Mouse (Mus musculus): ENCODE data around the gene Ciao2b. TPM values are rescaled to one million over a fixed set of nuclear protein-coding genes. Genes with fewer than 3 reads are reported as not detected.

Ciao2b gene
- polyA plus RNA-seq, 1 experiment from 2014 or later, result 94.4 TPM

DNA sequence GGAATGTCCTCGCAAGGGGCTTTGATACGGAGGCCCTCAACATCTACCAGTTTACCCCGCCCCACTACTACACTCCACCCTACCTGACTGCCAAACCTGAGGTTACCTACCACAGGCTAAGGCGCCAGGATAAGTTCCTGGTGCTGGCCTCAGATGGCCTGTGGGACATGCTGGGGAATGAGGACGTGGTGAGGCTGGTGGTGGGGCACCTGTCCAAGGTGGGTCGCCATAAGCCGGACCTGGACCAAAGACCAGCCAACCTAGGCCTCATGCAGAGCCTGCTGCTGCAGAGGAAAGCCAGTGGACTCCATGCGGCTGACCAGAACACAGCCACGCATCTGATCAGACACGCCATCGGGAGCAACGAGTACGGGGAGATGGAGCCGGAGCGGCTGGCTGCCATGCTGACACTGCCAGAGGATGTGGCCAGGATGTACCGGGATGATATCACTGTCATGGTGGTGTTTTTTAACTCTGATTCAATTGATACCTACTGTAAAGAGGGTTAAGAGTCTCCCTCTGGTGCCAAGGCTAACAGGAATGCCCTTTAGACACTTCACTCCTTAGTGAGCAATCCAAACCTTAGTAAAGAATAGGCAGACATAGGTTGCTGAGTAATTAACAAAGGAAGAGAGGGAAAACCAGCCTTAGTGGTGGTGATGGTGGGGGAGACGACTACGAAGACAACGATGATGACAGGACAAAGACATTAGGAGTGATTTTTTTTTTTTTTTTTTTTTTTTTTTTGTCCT is 47.0 kb downstream of the Ciao2b start:
- Histone ChIP-seq H3K4me1 (ENCODE audit: control insufficient read depth, insufficient read depth, low read length) (peaks cover 23% of the 10 kb centered on the region; the same call in 1 of the 2 replicates), H3K4me2 (replicated peaks; ENCODE audit: low read depth, low read length) (no peak overlapping the region), H3K9me3 (ENCODE audit: control insufficient read depth, low read length) (no peaks in the 10 kb centered on the region), H3K27me3 (ENCODE audit: control insufficient read depth, insufficient read depth, low read length) (no peaks in the 10 kb centered on the region), H3K9ac (ENCODE audit: low read depth, low read length) (no peak overlapping the region), H3K27ac (ENCODE audit: low read depth, low read length) (no peak overlapping the region), H3K4me3 (ENCODE audit: low read length) (no peak overlapping the region), H3K36me3 (ENCODE audit: control insufficient read depth, insufficient read depth, low read length) (peaks cover 20% of the 10 kb centered on the region)
- 97% methylated on average over 19 of the region's 19 CpGs for WGBS
- ATAC-seq (ENCODE audit: low FRiP score, low TSS enrichment), result no peak

DNA sequence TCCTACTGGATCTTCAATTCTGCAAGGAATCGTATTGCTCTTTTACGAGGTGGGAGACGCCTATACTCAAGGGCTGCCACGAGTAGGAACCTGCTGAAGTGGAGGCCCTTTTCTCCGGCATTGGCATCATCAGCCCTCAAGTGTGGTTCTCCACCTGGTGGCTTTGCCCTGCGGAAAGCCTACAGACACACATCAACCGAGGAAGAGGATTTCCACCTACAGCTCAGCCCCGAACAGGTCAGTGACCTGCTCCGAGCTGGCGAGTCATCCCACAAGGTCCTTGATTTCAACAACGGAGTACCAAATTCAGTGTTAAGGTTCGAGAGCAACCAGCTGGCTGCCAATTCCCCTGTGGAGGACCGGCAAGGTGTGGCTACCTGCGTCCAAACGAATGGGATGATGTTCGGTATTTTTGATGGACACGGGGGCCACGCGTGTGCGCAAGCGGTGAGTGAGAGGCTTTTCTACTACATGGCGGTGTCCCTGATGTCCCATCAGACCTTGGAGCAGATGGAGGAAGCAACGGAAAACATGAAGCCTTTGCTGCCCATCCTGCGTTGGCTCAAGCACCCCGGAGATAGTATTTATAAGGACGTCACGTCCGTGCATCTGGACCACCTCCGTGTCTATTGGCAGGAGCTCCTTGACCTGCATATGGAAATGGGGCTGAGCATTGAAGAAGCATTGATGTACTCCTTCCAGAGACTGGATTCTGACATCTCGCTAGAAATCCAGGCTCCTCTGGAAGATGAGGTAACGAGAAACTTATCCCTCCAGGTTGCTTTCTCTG is 48.0 kb downstream of the Ciao2b start:
- no peak for ATAC-seq (ENCODE audit: low FRiP score, low TSS enrichment)
- Histone ChIP-seq H3K4me1 (ENCODE audit: control insufficient read depth, insufficient read depth, low read length) (peaks cover 23% of the 10 kb centered on the region; the same call in 1 of the 2 replicates), H3K4me2 (replicated peaks; ENCODE audit: low read depth, low read length) (no peak overlapping the region), H3K9ac (ENCODE audit: low read depth, low read length) (no peak overlapping the region), H3K4me3 (ENCODE audit: low read length) (no peak overlapping the region), H3K9me3 (ENCODE audit: control insufficient read depth, low read length) (no peaks in the 10 kb centered on the region), H3K27ac (ENCODE audit: low read depth, low read length) (no peak overlapping the region), H3K36me3 (ENCODE audit: control insufficient read depth, insufficient read depth, low read length) (peaks cover 20% of the 10 kb centered on the region), H3K27me3 (ENCODE audit: control insufficient read depth, insufficient read depth, low read length) (no peaks in the 10 kb centered on the region)
- WGBS, result 90% methylated on average over 31 of the region's 31 CpGs

- Histone ChIP-seq H3K9me3 (ENCODE audit: control insufficient read depth, low read length) (no peaks in the 10 kb centered on the region), H3K4me3 (ENCODE audit: low read length) (peak overlapping the region; percentile 78; the same call in 1 of the 2 replicates), H3K36me3 (ENCODE audit: control insufficient read depth, insufficient read depth, low read length) (peaks cover 20% of the 10 kb centered on the region), H3K4me2 (replicated peaks; ENCODE audit: low read depth, low read length) (peak overlapping the region; percentile 73), H3K9ac (ENCODE audit: low read depth, low read length) (no peak overlapping the region), H3K4me1 (ENCODE audit: control insufficient read depth, insufficient read depth, low read length) (peaks cover 15% of the 10 kb centered on the region; the same call in 1 of the 2 replicates), H3K27ac (ENCODE audit: low read depth, low read length) (no peak overlapping the region), H3K27me3 (ENCODE audit: control insufficient read depth, insufficient read depth, low read length) (no peaks in the 10 kb centered on the region)
- no peak for ATAC-seq (ENCODE audit: low FRiP score, low TSS enrichment)
- 60% methylated on average over 6 of the region's 6 CpGs for WGBS
Measured at GRCm38 (mm10) chr8:104592566-104592965, 49.2 kb downstream of the Ciao2b start.

GRCm38 (mm10) chr8:104591856-104592255 is 49.9 kb downstream of the Ciao2b start:
- H3K27ac ChIP-seq (ENCODE audit: low read depth, low read length), result 0 out of 2 replicates have a peak overlapping the region, but pooled peaks have one; percentile 74
- no peak for ATAC-seq (ENCODE audit: low FRiP score, low TSS enrichment)
- under 1% methylated on average over 9 of the region's 9 CpGs for WGBS
- H3K27me3 ChIP-seq (ENCODE audit: control insufficient read depth, insufficient read depth, low read length), result no peaks in the 10 kb centered on the region
- H3K4me1 ChIP-seq (ENCODE audit: control insufficient read depth, insufficient read depth, low read length), result peaks cover 11% of the 10 kb centered on the region; the same call in 1 of the 2 replicates
- H3K36me3 ChIP-seq (ENCODE audit: control insufficient read depth, insufficient read depth, low read length), result peaks cover 20% of the 10 kb centered on the region
- peak overlapping the region; percentile 72 for H3K9ac ChIP-seq (ENCODE audit: low read depth, low read length)
- peak overlapping the region; percentile 73 for H3K4me2 ChIP-seq (replicated peaks; ENCODE audit: low read depth, low read length)
- H3K4me3 ChIP-seq (ENCODE audit: low read length), result peak overlapping the region; percentile 78
- no peaks in the 10 kb centered on the region for H3K9me3 ChIP-seq (ENCODE audit: control insufficient read depth, low read length)

GRCm38 (mm10) chr8:104591133-104591834 is 50.5 kb downstream of the Ciao2b start, which contains the start of gene Pdp2:
Gene Pdp2 (plus strand): TSS chr8:104591451.
- 1% methylated on average over 44 of the region's 44 CpGs for WGBS
- Histone ChIP-seq H3K36me3 (ENCODE audit: control insufficient read depth, insufficient read depth, low read length) (peaks cover 20% of the 10 kb centered on the region), H3K27me3 (ENCODE audit: control insufficient read depth, insufficient read depth, low read length) (no peaks in the 10 kb centered on the region), H3K27ac (ENCODE audit: low read depth, low read length) (peak within 1 kb of the TSS; percentile 74; the same call in 1 of the 2 replicates), H3K4me2 (replicated peaks; ENCODE audit: low read depth, low read length) (peak within 1 kb of the TSS; percentile 73), H3K9ac (ENCODE audit: low read depth, low read length) (peak within 1 kb of the TSS; percentile 72), H3K4me3 (ENCODE audit: low read length) (peak within 1 kb of the TSS; percentile 78), H3K9me3 (ENCODE audit: control insufficient read depth, low read length) (no peaks in the 10 kb centered on the region), H3K4me1 (ENCODE audit: control insufficient read depth, insufficient read depth, low read length) (0 out of 2 replicates have a peak, but pooled peaks cover 9% of the 10 kb centered on the region)
- ATAC-seq (ENCODE audit: low FRiP score, low TSS enrichment), result peak; percentile 97

DNA sequence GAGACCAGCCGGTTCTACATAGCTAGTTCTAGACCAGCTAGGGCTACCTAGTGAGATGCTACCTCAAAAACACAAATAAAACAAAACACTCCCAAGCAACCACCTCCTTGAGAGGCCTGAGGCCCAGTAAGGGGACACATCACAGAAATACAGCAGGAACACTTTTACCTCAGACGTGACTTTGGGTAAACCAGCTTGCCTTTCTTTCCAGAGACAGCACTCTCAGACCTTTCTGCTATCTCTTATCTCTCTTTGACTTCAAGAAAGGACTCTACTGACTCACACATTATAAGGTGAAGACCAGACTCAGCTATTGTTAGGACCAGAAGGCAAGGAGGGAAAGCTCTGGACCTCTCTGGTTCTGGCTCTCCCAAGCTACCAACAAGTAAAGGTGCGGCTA is 51.5 kb downstream of the Ciao2b start:
- H3K4me3 ChIP-seq (ENCODE audit: low read length), result no peak overlapping the region
- no peak for ATAC-seq (ENCODE audit: low FRiP score, low TSS enrichment)
- 97% methylated on average over 3 of the region's 3 CpGs for WGBS

More for the DNA sequence above, 51.5 kb downstream of the Ciao2b start:
- Histone ChIP-seq H3K4me1 (ENCODE audit: control insufficient read depth, insufficient read depth, low read length) (0 out of 2 replicates have a peak, but pooled peaks cover 6% of the 10 kb centered on the region), H3K36me3 (ENCODE audit: control insufficient read depth, insufficient read depth, low read length) (peaks cover 20% of the 10 kb centered on the region), H3K9me3 (ENCODE audit: control insufficient read depth, low read length) (no peaks in the 10 kb centered on the region), H3K27ac (ENCODE audit: low read depth, low read length) (no peak overlapping the region), H3K27me3 (ENCODE audit: control insufficient read depth, insufficient read depth, low read length) (no peaks in the 10 kb centered on the region), H3K9ac (ENCODE audit: low read depth, low read length) (no peak overlapping the region), H3K4me2 (replicated peaks; ENCODE audit: low read depth, low read length) (no peak overlapping the region)

Other genes with a start within 250 kb of the Ciao2b start
- 5.6 and 6.4 TPM in 2 replicates for gene Cmtm4, start 246.2 kb downstream of the Ciao2b start, polyA plus RNA-seq (2014; fragmentation: Nextera tagmentation; extraction: Ambion mirVana)
- gene Dync1li2, start 198.9 kb downstream of the Ciao2b start, polyA plus RNA-seq (2014; fragmentation: Nextera tagmentation; extraction: Ambion mirVana), result 25.8 and 56.6 TPM in 2 replicates
- 0.33 and 0.79 TPM in 2 replicates for gene Terb1, start 132.1 kb downstream of the Ciao2b start, polyA plus RNA-seq (2014; fragmentation: Nextera tagmentation; extraction: Ambion mirVana)
- gene Nae1, start 107.3 kb downstream of the Ciao2b start, polyA plus RNA-seq (2014; fragmentation: Nextera tagmentation; extraction: Ambion mirVana), result 123 and 129 TPM in 2 replicates
- 1.3 and 1.8 TPM in 2 replicates for gene Car7, start 107.3 kb downstream of the Ciao2b start, polyA plus RNA-seq (2014; fragmentation: Nextera tagmentation; extraction: Ambion mirVana)
- 15.1 and 18.7 TPM in 2 replicates for gene Pdp2, start 50.5 kb downstream of the Ciao2b start, polyA plus RNA-seq (2014; fragmentation: Nextera tagmentation; extraction: Ambion mirVana)
- gene Cdh16, start 17.6 kb downstream of the Ciao2b start, polyA plus RNA-seq (2014; fragmentation: Nextera tagmentation; extraction: Ambion mirVana), result 166 and 200 TPM in 2 replicates
- gene Rrad, start 10.6 kb downstream of the Ciao2b start, polyA plus RNA-seq (2014; fragmentation: Nextera tagmentation; extraction: Ambion mirVana), result 13.9 and 14.5 TPM in 2 replicates
- not detected in 2 replicates for gene Ces2a, start 92.0 kb upstream of the Ciao2b start, polyA plus RNA-seq (2014; fragmentation: Nextera tagmentation; extraction: Ambion mirVana)
- 0.46 and 0.61 TPM in 2 replicates for gene Ces2b, start 189.6 kb upstream of the Ciao2b start, polyA plus RNA-seq (2014; fragmentation: Nextera tagmentation; extraction: Ambion mirVana)
- 0.11 TPM in 1 of 2 replicates, not detected in the other for gene Ces2c, start 205.1 kb upstream of the Ciao2b start, polyA plus RNA-seq (2014; fragmentation: Nextera tagmentation; extraction: Ambion mirVana)

Data from kidney, embryonic 14.5 days (tissue).